Mouse (Mus musculus): ENCODE data around the gene Fam117a.

Fam117a gene

GRCm38 (mm10) chr11:95330662-95331061 lies 6.2 kb upstream of the Fam117a start:
- no peak for DNase-seq (ENCODE audit: low read depth, low spot score)

DNA sequence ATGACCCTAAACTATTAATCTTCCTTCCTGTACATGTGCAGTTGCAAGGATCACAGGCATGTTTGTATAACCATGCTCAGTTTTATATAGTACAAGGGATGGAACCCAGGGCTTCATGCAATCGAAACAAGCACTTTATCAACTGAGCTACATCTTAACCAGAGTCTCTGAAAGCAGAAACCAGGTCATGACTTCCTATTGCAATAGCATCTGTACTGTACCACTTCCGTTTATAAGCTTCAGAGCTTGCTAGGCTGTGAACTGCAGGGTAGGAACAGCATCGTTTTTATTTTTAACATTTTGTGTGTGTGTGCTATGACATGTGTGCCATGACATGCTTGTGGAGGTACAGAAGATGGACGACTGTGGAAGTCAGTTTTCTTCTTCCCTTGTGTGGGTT lies 3.6 kb upstream of the Fam117a start:
- DNase-seq (ENCODE audit: low read depth, low spot score) = peak; percentile 59

DNA sequence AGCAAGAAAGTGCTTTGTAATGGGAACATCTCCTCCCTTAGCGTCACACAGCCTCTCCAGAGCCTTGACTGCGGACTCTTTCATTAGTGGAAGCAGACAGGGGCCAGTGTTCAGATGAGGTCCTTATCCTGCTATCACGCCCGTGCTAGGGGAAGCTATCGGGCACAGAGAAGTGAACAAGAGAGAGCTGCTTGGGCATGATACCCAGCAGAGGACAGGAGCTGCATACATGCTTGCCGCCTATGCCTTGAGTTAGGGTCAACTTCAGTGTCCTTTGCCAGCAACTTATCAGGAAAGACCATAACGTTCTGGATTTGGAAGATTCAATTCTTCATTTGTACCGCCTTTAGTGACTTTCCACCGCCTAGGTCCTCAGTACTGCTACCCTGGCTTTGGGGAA lies 3.0 kb upstream of the Fam117a start:
- DNase-seq (ENCODE audit: low read depth, low spot score) = no peak

- DNase-seq (ENCODE audit: low read depth, low spot score) = no peak
Observed at GRCm38 (mm10) chr11:95334448-95335060, 2.3 kb upstream of the Fam117a start.

DNA sequence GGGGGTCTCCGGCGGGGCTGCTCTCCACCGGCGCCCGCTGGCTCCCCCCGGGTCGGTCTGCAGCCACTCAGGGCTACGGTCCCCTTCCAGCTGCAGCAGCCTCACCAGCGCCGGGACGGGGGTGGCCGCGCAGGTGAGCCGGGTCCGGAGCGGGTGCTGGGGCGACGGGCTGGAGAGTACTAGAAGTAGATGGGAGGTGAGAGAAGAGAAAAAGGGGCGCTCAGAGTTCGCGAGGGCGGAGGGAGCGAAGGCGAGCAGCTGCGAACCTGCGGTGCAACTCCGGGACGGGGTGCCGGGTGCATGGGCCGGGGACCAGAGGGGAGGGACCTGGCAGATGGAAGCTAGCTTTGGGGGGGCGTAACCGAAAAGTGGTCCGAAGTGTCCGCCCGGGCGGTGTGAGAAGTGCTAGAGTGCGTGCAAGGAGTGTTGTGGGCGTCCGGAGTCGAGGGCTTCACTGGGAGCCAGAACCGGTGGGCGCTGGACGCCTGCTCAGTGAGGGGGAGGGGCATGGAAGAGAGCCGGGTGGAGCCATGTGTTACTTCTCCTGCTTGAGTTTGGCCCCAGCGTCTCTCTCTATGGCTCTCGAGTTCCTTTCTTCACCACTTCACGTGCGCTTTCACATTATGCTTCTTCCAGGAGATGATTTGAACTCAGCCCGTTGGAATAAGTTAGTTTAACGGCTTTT lies 453 bp downstream of the Fam117a start:
- DNase-seq (ENCODE audit: low read depth, low spot score) = peak; percentile 69

DNA sequence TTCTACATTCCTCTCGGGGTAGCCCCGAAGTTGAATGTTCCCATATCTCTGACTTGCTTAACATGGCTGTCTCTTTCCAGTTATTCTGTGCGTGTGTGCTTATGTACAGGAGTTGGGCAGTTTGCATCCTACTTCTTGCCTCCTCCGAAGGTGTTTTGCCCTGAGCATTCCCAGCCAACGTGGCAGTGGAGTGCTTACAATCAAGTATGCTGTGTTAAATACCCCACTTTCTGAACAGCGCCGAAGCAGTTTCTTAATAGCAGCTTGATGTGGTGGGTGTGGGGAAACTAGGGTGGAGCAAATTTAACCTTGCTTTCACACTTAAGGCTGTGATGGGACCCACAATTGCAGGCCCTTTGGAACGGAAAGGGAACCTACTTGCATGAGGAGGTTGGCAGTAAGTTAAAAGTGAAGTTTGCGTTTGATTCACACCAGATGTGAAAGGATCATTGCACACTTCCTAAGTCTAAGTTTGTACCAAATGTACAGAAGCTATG lies 1.1 kb downstream of the Fam117a start:
- peak; percentile 64 for DNase-seq (ENCODE audit: low read depth, low spot score)

GRCm38 (mm10) chr11:95339471-95340021 lies 2.7 kb downstream of the Fam117a start:
- DNase-seq (ENCODE audit: low read depth, low spot score) = peak; percentile 42

- no peak for DNase-seq (ENCODE audit: low read depth, low spot score)
Observed at GRCm38 (mm10) chr11:95340259-95340658, 3.4 kb downstream of the Fam117a start.

- DNase-seq (ENCODE audit: low read depth, low spot score) = no peak
Observed at GRCm38 (mm10) chr11:95340664-95341063, 3.8 kb downstream of the Fam117a start.

- no peak for DNase-seq (ENCODE audit: low read depth, low spot score)
Observed at GRCm38 (mm10) chr11:95343180-95343579, 6.4 kb downstream of the Fam117a start.

DNA sequence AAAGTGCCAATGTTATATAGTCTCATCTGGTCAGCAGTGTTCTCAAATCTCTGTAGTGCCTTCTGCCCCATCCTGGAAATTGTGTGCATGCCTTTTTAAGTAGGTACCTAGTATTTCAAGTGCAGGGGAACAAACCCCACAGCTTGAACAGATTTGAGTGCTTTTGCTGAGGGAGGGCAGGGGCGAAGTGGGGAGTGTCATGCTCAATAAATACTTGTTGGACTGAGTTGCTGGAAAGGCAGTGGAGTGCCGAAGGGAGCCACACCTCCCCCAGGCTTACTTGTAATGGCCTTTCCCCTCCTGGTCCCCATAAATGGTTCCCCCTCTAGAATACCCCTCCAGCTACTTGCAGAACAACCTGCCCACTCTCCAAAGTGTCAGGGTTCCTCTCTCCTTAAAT lies 7.4 kb downstream of the Fam117a start:
- no peak for DNase-seq (ENCODE audit: low read depth, low spot score)

- no peak for DNase-seq (ENCODE audit: low read depth, low spot score)
Observed at GRCm38 (mm10) chr11:95350289-95350688, 13.5 kb downstream of the Fam117a start.

DNA sequence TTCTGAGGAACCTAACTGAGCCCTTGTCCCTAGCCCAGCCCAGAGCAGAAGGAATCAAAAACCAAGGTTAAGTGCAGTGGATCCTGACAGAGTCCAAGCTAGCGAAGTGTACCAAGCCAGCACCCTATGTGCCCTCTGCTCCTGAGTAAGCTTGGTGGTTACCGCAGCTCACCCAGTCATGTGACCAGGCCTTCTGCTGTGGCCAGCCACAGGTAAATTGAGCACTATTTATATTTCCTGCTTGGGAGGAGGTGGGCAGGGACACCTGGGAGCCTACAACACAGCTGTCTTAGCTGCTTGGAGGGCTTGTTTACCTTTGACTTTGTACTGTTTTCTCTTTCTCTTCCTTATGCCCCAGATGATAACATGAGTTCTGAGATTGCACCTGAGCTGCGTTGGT lies 14.1 kb downstream of the Fam117a start:
- DNase-seq (ENCODE audit: low read depth, low spot score) = peak; percentile 48

DNA sequence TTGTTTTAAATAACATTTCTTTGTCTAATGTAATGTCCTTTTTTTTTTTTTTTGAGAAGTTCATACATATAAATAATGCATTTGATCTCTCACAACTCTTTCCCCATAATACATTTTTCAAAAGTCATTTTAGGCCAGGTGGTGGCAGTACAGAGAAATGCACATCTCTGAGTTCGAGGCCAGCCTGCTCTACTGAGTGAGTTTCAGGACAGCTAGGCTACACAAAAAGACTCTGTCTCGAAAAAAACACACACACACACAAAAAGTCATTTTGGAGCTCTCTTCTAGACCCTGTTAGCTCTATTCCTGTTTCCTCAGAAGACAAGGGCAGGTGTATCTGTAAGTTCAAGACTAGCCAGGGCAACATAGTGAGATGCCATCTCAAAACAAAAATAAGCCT lies 15.9 kb downstream of the Fam117a start:
- DNase-seq (ENCODE audit: low read depth, low spot score) = no peak

- peak; percentile 52 for DNase-seq (ENCODE audit: low read depth, low spot score)
Observed at GRCm38 (mm10) chr11:95353226-95353625, 16.4 kb downstream of the Fam117a start.

- peak; percentile 48 for DNase-seq (ENCODE audit: low read depth, low spot score)
Observed at GRCm38 (mm10) chr11:95354228-95354944, 17.6 kb downstream of the Fam117a start.

DNA sequence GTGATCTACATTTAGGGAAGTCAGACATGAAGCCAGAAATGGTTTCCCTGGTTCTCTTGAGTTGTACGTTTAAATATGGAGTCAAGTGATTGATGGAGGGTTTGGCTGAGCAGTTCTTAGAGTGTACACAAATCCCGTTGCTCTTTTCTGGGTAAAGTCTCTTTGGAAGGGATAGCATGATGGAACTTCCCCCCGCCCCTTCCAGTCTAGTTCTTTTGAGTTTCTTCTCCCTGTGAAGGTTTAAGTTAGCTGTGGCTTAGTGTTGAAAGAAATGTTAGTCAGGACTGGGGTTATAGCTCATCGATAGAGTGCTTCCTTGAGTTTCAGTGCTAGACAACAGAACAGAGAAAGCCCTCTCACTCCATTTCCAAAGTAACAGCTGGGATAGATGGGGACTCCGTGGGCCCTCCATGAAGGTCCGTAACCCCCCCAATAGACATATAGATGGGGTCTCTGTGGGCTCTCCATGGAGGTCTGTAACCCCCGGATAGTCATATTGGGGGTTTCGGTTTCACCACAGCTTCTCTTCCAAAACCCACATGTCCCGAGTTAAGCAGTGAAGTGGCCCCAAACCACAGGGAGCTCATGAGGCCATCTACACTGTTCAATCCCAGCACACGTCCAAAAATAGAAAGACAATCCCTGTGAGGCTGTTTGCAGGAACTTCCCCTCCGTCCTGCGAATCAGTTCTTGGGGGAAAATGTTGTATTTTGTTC lies 18.3 kb downstream of the Fam117a start:
- no peak for DNase-seq (ENCODE audit: low read depth, low spot score)

GRCm38 (mm10) chr11:95355661-95356011 lies 18.8 kb downstream of the Fam117a start:
- no peak for DNase-seq (ENCODE audit: low read depth, low spot score)

GRCm38 (mm10) chr11:95356039-95356438 lies 19.2 kb downstream of the Fam117a start:
- no peak for DNase-seq (ENCODE audit: low read depth, low spot score)

- peak; percentile 92 for DNase-seq (ENCODE audit: low read depth, low spot score)
Observed at GRCm38 (mm10) chr11:95356469-95357273, 19.9 kb downstream of the Fam117a start.

GRCm38 (mm10) chr11:95358263-95358662 lies 21.4 kb downstream of the Fam117a start:
- DNase-seq (ENCODE audit: low read depth, low spot score) = no peak
